Mouse (Mus musculus) E14TG2a.4 (cell line): ENCODE data around the gene Jmjd1c.

Experiments used
- CTCF ChIP-seq: conservative IDR thresholded peaks from 2 replicates; pipeline ENCODE4 v1.5.1; 2014; ENCODE audit warnings: low read length
- NANOG ChIP-seq: IDR thresholded peaks from 2 replicates; pipeline ENCODE4 v1.6.1; 2014; ENCODE audit warnings: borderline replicate concordance, low read length, mixed read lengths
- POU5F1 ChIP-seq: IDR thresholded peaks from 2 replicates; pipeline ENCODE4 v1.6.1; 2014; ENCODE audit warnings: low read length, borderline replicate concordance

DNA sequence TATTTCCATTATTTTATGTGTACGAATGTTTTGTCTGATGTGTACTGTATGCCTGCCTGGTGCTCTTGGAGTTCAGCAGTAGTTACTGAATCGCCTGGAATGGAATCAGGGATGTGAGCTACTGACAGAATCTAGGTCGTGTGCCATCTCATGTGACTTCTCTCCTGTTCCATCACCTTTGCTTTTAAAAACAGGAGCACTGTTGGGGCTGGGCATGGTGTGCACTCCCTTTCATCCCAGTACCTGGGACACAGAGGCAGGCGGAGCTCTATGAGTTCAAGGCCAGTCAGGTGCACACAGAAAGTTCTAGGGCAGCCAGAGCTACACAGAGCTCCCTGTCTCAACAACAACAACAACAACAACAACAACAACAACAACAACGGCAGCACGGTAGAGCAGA, 38.2 kb upstream of the Jmjd1c start:
- TF ChIP-seq CTCF: no peak
- TF ChIP-seq POU5F1: no peak
- no peak for TF ChIP-seq NANOG
